Mouse (Mus musculus): ENCODE measurements around the gene Zfp979.

- TF ChIP-seq GATA1 (IDR thresholded peaks at IDR 0.05; ENCODE audit: borderline replicate concordance, low read length) (no peak), FLI1 (IDR thresholded peaks at IDR 0.05; ENCODE audit: low read length) (no peak)
Observed at GRCm38 (mm10) chr4:147565426-147566220, 76.7 kb downstream of the Zfp979 start.

Measured in megakaryocyte, embryonic 14.5 days (primary cell).